Mouse (Mus musculus) embryo, embryonic 10.5 days (tissue): Measurements from ENCODE around the gene Dct.
A peak's percentile ranks its signal among the peaks of the same experiment; 100 is the strongest.

ENCODE experiments used
- DNase-seq: peaks from one replicate; pipeline ENCODE4 v3.0.0-alpha.2; 2015; ENCODE audit warnings: low spot score

Dct gene

DNA sequence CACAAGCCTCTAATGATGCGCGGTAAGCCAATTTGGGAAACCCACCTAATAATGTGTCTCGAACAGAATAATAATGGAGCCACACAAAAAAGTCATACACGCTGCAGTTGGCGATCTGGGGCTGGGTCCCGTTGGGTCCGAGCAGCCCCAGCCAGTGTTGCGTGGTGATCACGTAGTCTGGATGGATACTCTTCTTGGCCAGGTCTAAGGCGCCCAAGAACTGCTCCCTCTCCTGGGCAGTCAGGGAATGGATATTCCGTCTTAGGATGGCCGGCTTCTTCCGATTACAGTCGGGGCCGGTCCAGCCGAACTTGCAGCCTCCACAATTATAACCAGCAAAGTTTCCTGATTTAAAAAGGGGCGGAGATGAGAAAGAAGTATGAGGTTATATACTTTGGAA is 9.1 kb downstream of the Dct start:
- no peak for DNase-seq

DNA sequence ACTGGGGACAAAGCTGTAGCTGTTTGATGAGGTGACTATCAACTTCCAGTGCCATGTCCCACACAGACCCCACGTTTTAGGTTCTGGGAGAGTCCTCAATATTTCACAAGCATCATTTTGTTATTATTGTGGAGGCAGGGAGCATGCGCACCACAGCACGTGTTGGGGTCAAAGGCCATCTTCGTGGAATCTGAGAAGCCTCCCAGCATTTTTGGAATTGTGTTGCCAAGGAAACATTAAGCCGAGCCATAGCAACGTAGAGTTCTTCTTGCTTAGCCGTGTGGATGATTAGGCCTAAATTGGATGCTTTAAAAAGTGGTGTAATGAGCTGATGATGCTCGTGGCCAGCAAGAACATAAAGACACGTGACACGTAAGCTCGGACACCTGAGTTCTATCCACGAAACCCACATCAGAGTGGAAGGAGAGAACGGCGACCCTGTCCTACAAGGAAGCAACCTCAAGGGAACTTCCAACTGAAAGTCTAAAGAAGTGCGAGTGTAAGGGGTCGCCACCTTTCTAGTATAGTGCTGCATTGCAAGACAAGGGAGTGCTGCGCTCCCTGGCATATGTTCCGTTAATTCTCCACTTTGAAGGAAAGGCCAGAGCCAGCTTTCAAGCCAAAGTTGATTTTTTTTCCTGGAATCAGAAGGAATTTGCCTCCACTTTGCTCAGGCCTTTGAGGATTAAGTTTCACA is 9.8 kb downstream of the Dct start:
- peak; percentile 63 for DNase-seq

DNA sequence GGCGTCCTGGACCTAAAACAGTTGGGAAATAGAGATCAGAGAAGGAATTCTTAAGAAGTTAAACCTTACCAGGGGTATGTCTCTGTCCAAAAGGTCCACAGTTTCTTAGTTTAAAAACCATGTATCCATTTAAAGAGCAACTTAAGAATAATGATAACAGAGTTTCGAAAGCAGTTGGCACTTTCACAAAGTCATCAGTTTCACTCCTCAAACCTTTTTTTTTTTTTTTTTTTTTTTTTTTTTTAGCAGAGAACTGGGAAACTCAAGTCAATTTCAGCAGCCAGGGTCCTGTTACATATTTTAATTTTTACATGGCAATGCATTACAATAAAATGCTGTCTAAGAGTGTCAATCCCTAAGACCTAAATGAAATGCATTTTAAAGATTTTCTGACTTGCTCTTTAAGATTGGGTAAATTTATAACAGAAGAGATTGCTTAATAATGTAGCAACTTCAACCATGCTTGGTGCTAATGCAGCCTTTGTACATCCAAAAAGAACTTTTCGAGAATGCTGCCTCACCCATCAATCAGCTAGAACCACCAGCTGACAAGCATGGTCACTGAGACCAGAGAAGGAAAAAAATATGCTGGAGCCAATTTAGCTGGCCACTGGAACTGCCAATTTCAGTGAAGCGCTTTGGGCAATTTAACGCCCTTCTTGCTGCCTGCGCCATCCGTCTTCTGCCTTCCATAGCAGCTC is 11.3 kb downstream of the Dct start:
- DNase-seq, result no peak

DNA sequence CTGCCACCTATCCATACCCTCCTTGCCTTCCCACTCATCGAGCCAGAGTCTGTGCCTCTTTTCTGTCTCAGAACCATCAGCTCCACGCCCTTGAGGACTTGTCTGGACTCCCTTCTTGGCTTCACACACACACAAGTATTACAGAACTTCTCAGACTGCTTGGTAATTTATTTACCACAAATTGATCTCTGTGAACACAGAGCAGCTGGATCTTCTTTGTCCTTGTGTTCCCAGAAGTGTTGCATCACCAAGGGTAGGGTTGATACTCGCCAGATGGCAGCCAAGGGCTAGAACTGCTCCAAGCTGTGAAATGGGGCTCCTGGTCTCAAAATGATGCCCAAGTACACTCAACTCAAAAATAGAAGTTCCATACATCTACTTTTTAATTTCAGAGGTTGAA is 13.0 kb downstream of the Dct start:
- DNase-seq, result no peak

DNA sequence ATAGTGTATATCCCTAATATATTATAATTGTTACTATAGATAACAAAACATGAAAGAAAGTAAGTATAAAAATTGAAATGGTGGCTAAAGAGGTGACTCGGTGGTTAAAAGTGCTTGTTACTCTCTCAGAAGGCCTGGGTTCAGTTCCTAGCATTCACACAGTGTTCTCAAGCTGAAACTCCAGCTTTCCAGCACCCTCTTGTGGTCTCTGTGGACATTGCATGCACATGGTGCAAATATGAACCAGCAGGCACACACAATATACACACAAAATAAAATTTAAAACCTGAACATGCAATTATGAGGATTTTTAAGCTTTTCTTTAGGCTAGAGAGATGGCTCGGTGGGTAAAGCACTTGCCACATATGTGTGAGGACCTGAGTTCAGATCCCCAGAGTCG is 24.5 kb downstream of the Dct start:
- DNase-seq, result no peak

DNA sequence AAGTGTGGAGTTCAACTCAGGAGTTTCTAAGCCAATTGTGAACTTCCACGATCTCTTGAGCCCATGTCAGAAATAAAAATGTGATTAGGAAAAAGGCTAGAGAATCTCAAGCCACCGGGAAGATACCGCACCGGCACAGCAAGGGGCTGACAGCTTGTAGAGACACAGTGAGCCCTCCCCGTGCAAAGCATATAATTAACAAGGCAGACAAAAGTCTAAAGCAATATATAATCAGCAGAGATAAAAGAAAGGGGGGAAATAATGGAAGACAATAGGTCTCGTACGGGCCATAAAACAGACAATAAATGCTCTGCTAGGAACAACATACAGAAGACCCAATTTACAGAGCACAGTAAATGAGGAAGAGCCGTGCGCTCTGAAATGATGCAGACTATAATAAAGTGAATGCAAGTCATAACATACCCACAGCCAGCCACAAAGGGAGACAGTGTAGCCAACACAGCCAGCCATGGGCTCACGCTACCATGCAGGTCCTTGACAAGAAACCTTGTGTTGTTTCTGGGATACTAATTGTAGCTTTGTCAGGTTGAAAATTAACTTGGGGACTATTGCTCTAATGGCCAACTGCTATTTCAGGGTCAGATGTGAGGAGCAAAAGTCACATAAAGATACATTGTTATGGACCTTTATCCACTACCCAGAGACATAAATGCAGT is 30.0 kb downstream of the Dct start:
- DNase-seq, result no peak

DNA sequence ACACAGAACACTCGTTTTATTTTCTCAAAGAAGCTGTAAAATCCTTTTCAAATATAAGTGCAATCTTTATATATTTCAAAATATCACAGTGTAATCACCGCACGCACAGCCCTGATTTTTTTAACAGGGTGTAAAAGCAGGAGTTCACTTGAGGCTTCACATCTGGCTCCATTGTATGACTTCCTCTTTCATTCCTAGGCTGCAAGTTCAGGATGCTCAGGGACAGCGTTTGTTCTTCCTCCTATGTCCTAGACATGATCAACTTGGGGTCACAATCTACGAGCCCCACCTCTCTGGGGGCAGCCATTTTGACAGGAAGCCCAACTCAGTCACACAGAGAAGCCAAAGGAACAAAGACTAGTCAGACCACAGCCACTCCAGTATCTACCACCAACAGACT is 32.7 kb downstream of the Dct start:
- DNase-seq, result no peak

DNA sequence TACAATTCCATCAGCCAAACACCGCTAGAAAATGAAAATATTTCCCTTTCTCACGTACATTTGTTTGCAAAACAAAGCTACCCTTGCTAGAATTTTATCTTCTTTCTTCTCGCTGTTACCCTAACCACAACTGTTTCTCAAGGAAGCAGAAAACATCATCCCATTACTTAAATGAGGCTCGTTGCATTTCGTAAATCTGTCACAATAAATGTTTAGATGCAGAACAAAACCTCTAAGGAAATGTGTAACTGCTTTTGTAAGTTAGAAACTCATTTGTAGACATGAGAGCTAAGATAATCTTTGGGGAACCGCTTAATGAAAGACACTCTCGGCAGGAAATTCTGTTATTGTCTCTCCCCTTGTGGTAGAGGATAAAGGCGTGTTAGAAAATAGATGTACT is 38.8 kb downstream of the Dct start:
- DNase-seq, result no peak

DNA sequence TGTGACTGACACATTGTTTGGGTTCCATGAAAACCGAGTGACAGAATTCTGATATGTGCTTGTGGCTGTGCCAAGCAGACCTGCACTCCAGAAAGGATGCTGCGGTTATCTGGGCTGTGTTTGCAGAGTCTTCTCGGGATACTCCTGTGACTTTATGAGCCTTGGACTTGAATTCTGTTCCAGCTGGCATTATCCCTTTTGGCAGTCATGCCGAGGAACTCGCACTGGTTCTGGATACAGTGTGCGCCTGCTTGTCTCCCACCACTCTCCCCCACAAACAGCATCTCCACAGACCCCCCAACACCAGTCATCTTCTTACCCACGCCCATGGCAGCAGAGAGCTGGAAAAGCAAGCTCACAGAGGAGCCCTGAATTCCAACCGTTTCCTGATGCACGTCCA is 42.5 kb downstream of the Dct start:
- DNase-seq, result no peak

DNA sequence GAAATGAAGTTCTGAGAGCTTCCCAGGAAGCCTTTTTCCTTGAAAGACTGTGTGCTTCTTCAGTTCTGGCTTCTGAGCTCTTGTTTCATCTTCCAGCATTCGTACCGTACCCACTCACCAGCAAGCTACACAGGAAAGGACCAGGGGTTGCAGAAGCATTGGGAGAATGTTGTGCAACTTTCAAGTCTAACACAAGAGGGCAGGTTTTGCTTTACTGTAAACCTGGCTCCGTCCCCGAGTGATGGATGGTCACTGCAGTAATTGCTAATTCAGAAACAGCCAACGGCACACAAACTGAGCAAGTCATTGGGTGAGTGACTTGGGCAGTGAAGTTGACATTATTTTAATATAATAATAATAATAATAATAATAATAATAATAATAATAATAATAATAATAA is 46.3 kb downstream of the Dct start:
- DNase-seq, result peak; percentile 84

DNA sequence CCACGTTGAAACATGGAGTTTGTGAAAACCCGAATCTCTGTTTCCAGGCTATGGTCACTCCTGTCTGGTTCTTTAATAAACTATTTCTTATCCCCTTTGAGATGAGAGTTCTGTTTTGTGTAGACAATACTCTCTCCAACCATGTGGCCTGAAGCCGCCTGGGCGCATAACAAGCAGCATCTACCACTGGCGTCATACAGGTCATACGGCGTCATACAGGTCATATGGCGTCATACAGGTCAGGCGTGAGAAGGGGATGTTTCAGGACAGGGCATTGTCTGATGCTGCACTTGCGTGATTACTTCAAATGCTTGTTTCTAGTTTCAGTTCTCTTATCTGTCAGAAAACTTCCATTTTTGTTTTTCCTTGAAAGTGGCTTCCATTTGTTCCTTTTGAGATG is 47.6 kb downstream of the Dct start:
- DNase-seq, result no peak

DNA sequence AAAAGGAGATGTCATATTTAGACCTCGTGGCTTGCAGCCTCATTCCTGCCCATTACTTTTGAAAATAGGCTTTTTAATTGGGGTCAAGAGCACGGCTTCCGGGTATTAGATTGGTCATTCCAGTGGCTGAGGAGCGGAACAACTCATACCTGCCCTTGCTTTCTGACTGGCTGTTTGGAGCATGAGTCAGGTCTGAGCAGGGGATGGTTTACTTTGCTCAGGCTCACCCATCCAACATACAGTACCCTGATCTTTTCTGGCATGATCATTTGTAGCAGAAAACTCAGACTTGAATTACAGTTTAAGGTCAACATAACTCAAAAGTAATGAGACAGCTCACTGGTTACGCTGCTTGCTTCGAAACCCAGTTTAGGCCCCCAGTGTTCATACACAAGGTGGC is 58.2 kb downstream of the Dct start:
- no peak for DNase-seq

DNA sequence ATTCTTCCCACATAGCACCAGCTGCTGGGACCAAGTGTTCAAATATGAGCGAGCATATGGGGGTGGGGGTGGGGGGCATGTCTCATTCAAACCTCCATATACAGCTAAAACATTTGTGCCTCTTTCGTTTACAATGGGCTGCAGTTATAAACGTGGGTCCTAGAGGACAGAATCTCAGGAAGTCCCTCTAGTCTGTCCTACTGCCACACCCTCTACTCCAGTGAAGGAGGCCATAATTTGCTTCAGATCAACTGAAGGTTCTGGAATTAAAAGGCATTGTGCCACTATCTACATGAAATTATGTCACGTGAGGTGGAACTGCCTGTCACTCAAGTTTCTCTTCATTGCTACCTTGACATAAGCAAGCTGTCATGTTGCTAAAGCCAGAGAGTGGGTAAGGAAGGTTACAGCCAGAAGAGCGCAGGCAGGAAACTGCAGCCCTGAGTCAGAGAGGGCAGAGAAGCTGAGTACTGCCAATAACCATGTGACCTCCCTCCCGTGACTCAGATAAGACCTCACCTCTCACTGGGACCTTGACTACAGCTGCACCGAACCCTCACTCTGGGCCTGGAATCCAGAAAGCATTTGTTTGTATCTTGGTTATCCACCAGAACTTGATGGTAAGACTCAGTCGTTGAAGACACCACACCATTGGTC is 59.3 kb downstream of the Dct start:
- DNase-seq, result no peak

DNA sequence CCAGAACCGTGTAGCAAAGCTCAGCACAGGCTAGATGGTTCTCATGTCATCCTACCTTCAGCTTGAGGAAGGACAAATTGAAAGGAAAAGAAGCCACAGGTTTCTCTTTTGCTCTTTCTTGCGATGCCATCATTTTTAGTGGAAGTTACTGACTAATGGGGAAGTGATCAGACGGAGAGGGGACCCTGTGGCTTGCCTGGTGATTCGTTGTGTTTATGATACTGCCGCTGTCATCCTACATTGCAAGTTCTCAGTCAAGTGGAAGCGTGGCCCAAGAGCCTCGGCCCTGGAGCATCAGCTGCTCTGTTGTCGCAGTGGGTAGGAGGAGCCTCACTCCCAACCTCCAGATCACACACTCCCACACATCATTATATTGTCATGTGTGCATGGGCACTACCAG is 61.8 kb downstream of the Dct start:
- no peak for DNase-seq

DNA sequence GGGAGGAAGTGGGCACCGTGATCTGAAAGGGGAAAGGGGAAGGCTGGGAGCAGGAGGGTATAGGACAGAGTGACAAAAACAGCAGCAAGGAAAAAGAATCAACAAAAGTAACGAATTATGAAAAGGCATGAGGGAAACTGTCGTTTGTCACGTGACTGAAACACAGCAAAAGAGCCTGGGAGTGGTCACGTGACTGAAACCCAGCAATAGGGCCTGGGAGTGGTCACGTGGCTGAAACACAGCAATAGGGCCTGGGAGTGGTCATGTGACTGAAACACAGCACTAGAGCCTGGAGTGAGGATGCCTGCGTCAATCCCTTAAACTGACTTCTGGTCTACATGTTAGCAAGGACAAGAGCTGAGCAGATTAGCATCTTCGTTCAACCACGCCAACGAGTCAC is 63.6 kb downstream of the Dct start:
- DNase-seq, result no peak

DNA sequence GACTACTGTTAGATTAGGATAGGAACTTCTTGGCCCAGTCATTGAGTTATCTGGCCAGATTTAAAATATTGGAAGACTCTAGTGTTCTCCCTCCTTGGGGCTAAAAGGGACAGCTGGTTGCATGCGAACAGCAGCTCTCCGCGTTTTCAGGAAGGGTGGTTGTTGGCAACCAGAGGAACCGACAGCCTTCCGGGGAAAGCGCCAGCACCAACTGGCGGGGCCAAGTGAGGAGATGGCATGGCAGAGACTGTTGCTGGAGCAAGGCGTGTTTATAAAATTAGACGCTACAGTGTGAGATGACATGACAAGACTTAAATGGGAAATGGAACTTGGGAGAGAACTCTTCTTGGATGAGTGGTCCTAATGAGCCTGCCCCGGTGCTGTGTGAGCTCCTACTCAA is 70.5 kb downstream of the Dct start:
- no peak for DNase-seq

DNA sequence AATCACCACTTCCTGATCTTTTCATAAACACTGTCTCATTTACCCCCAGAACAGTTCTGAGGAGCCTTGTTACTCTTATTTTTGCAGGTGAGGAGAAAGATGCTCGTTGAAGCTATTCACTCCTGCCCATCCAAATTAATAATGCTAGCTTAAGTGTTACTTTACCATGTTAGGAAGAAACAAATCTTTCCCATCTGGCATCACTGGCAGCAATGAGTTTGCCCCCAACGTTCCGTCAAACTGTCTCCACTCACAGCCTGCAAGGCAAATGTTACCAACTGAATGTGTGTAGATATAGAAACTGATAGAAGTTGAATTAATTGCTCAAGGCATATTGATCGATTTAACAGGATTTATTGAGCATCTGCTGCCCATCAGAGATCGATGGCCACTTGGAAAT is 79.5 kb downstream of the Dct start:
- DNase-seq, result no peak
